Mouse (Mus musculus) liver, embryonic 13.5 days (tissue): ENCODE data around the gene Dlgap5. TPM values are rescaled to one million over a fixed set of nuclear protein-coding genes. Genes with fewer than 3 reads are reported as not detected.
A peak's percentile ranks its signal among the peaks of the same experiment; 100 is the strongest.
"Not testable (repeated sequence)": the region's sequence is repeated elsewhere in the genome, so short reads cannot be mapped to it uniquely, and the experiment has no call there.

Experiments used
- ATAC-seq: fragments of 200-750 bp; cut with Nextera tagmentation; 2 replicates; pipeline ENCODE4 v1.8.0; 2017; ENCODE audit warnings: low read depth, mild to moderate bottlenecking, moderate number of reproducible peaks, moderate library complexity
- DNase-seq: peaks from one replicate; pipeline ENCODE4 v3.0.0; 2022
- H3K27ac ChIP-seq: fragments of 300-500 bp; sonication (generic); 2 replicates; pipeline ENCODE4 v1.5.1; 2015; ENCODE audit warnings: moderate library complexity, mild to moderate bottlenecking, inconsistent platforms
- H3K27me3 ChIP-seq: fragments of 300-500 bp; sonication (generic); 2 replicates; pipeline ENCODE4 v1.6.1; 2015; ENCODE audit warnings: mild to moderate bottlenecking, inconsistent platforms
- H3K36me3 ChIP-seq: fragments of 300-500 bp; sonication (generic); 2 replicates; pipeline ENCODE4 v1.6.1; 2015; ENCODE audit warnings: mild to moderate bottlenecking, inconsistent platforms
- H3K4me1 ChIP-seq: fragments of 300-500 bp; sonication (generic); replicated peaks from 2 replicates; pipeline ENCODE4 v1.6.1; 2015; ENCODE audit warnings: inconsistent platforms
- H3K4me2 ChIP-seq: fragments of 300-500 bp; sonication (generic); 2 replicates; pipeline ENCODE4 v1.6.1; 2015; ENCODE audit warnings: inconsistent platforms, mild to moderate bottlenecking, moderate library complexity
- H3K4me3 ChIP-seq: fragments of 300-500 bp; sonication (generic); replicated peaks from 2 replicates; pipeline ENCODE4 v1.5.1; 2015; ENCODE audit warnings: mild to moderate bottlenecking, inconsistent platforms
- H3K9ac ChIP-seq: fragments of 300-500 bp; sonication (generic); 2 replicates; pipeline ENCODE4 v1.6.1; 2015; ENCODE audit warnings: mild to moderate bottlenecking, inconsistent platforms
- H3K9me3 ChIP-seq: fragments of 300-500 bp; sonication (generic); replicated peaks from 2 replicates; pipeline ENCODE4 v1.6.1; 2016; ENCODE audit warnings: inconsistent platforms
- WGBS: fragments of 180-500 bp; shearing (Covaris S2); methylation state at CpG from one replicate; pipeline ENCODE4 v1.1.7; 2015; ENCODE audit not compliant: insufficient replicate concordance; 5-methylcytosine and 5-hydroxymethylcytosine counted together
- polyA plus RNA-seq: library from polyadenylated mRNA; unstranded; fragments of >200 nt; fragmentation: Nextera tagmentation; extraction: Ambion mirVana; gene quantifications from 2 replicates; pipeline ENCODE4 v1.2.1, GENCODE M21; 2015

Dlgap5 gene
- 58.4 and 66.0 TPM in 2 replicates for polyA plus RNA-seq

GRCm38 (mm10) chr14:47417775-47418665, at the start of gene Dlgap5:
Gene Dlgap5 (minus strand): TSS chr14:47418407.
- peak; percentile 99 for ATAC-seq

GRCm38 (mm10) chr14:47465468-47466175, 47.4 kb upstream of the Dlgap5 start:
- H3K4me2 ChIP-seq: no peak overlapping the region
- H3K9me3 ChIP-seq: no peaks in the 10 kb centered on the region
- H3K27ac ChIP-seq: no peak overlapping the region
- ATAC-seq (peak; percentile 33; the same call in 1 of the 2 replicates), DNase-seq (no peak)
- H3K9ac ChIP-seq: no peak overlapping the region
- H3K27me3 ChIP-seq: peaks cover 17% of the 10 kb centered on the region
- 35% methylated on average over 7 of the region's 7 CpGs for WGBS
- H3K36me3 ChIP-seq: no peaks in the 10 kb centered on the region
- H3K4me1 ChIP-seq: peaks cover 6% of the 10 kb centered on the region
- no peak overlapping the region for H3K4me3 ChIP-seq

More at GRCm38 (mm10) chr14:47417775-47418665, at the start of gene Dlgap5:
- H3K4me2 ChIP-seq: peak within 1 kb of the TSS; percentile 81
- WGBS: 2% methylated on average over 36 of the region's 36 CpGs
- peak within 1 kb of the TSS; percentile 84 for H3K27ac ChIP-seq
- peak within 1 kb of the TSS; percentile 85 for H3K9ac ChIP-seq
- peak; percentile 92 for DNase-seq
- H3K4me3 ChIP-seq: peak within 1 kb of the TSS; percentile 76
- no peaks in the 10 kb centered on the region for H3K27me3 ChIP-seq
- H3K9me3 ChIP-seq: no peaks in the 10 kb centered on the region
- peaks cover 38% of the 10 kb centered on the region for H3K36me3 ChIP-seq
- peaks cover 33% of the 10 kb centered on the region for H3K4me1 ChIP-seq

- Histone ChIP-seq H3K27ac (no peak overlapping the region), H3K9ac (no peak overlapping the region), H3K4me1 (peaks cover 12% of the 10 kb centered on the region), H3K36me3 (no peaks in the 10 kb centered on the region), H3K27me3 (peaks cover 20% of the 10 kb centered on the region), H3K4me3 (no peak overlapping the region), H3K9me3 (no peaks in the 10 kb centered on the region), H3K4me2 (no peak overlapping the region)
- WGBS: 61% methylated on average over 10 of the region's 10 CpGs
- DNase-seq (no peak), ATAC-seq (no peak)
These were observed 46.2 kb upstream of the Dlgap5 start for GRCm38 (mm10) chr14:47464426-47464825.

DNA sequence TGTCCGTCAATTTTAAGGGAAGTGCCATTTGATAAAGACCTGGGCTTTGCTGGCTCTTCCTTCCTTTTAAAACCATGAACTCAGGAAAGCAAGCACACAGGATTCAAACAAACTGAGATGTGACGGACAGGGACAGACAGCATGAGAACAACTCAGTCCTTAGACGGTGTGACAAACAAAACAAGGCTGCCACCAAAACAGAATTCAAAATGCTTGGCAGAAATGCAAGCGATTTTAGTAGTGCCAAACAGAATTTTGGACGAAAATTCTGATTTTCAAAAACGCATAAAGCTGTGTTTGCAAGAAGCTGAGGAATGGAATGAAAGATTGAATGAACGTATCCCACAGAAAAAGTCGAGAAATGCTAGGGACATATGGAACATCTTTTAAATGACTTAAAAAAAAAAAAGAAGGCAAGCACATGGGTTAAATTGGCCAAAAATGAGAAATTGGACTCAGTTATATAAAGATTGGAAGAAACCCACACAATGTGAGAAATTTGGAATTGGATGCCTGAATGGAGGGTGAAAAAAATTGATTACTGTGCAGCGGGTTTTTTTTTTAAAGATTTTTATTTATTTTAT, 44.8 kb upstream of the Dlgap5 start:
- peaks cover 12% of the 10 kb centered on the region for H3K4me1 ChIP-seq
- H3K9me3 ChIP-seq: no peaks in the 10 kb centered on the region
- no peak overlapping the region for H3K9ac ChIP-seq
- no peak overlapping the region; the same call in 1 of the 2 replicates for H3K27ac ChIP-seq
- no peaks in the 10 kb centered on the region for H3K36me3 ChIP-seq
- no peak overlapping the region; the same call in 1 of the 2 replicates for H3K4me2 ChIP-seq
- DNase-seq (no peak), ATAC-seq (no peak)
- peaks cover 20% of the 10 kb centered on the region for H3K27me3 ChIP-seq
- no peak overlapping the region for H3K4me3 ChIP-seq
- WGBS: 52% methylated on average over 9 of the region's 9 CpGs

DNA sequence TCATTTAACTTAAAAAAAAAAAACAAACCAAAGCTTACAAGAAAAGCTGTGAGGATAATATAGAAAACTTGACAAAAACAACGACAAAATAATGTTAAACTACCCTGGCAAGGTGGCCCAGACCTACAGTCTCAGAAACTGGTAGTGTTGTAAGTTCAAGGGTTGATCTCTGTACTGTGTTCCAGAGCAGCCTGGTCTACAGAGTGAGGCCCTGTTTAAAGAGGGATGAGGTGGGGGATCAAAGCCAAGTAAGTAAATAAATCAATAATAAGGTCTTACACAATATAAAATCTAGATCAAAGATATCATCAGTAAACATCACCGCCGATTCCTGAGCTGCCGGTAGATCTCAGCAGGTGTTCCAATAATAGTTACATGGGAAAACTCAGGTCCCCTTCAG, 44.2 kb upstream of the Dlgap5 start:
- no peaks in the 10 kb centered on the region for H3K36me3 ChIP-seq
- no peak overlapping the region for H3K4me3 ChIP-seq
- H3K27me3 ChIP-seq: peaks cover 20% of the 10 kb centered on the region
- no peaks in the 10 kb centered on the region for H3K9me3 ChIP-seq
- ATAC-seq (no peak), DNase-seq (no peak)
- 68% methylated on average over 4 of the region's 4 CpGs for WGBS
- H3K9ac ChIP-seq: no peak overlapping the region
- H3K27ac ChIP-seq: no peak overlapping the region; the same call in 1 of the 2 replicates
- H3K4me2 ChIP-seq: no peak overlapping the region; the same call in 1 of the 2 replicates
- H3K4me1 ChIP-seq: peaks cover 12% of the 10 kb centered on the region

- Histone ChIP-seq H3K27ac (no peak overlapping the region), H3K4me1 (peaks cover 12% of the 10 kb centered on the region), H3K4me3 (no peak overlapping the region), H3K4me2 (no peak overlapping the region), H3K9me3 (no peaks in the 10 kb centered on the region), H3K36me3 (no peaks in the 10 kb centered on the region), H3K27me3 (peaks cover 19% of the 10 kb centered on the region), H3K9ac (no peak overlapping the region)
- peak; percentile 60 for ATAC-seq
- DNase-seq: no peak
- 57% methylated on average over 8 of the region's 8 CpGs for WGBS
These were observed 43.8 kb upstream of the Dlgap5 start for GRCm38 (mm10) chr14:47461997-47462396.

- Histone ChIP-seq H3K36me3 (no peaks in the 10 kb centered on the region), H3K27ac (no peak overlapping the region), H3K4me2 (no peak overlapping the region), H3K9ac (no peak overlapping the region), H3K27me3 (peaks cover 13% of the 10 kb centered on the region), H3K4me3 (no peak overlapping the region), H3K9me3 (no peaks in the 10 kb centered on the region), H3K4me1 (peaks cover 12% of the 10 kb centered on the region)
- WGBS: 58% methylated on average over 4 of the region's 4 CpGs
- ATAC-seq (0 out of 2 replicates have a peak, but pooled peaks have one; percentile 13), DNase-seq (no peak)
These were observed 41.3 kb upstream of the Dlgap5 start for GRCm38 (mm10) chr14:47459556-47459955.

- not testable (repeated sequence) for H3K4me1 ChIP-seq, H3K27ac ChIP-seq, H3K36me3 ChIP-seq, H3K4me2 ChIP-seq, H3K27me3 ChIP-seq, ATAC-seq, H3K9ac ChIP-seq, H3K4me3 ChIP-seq, H3K9me3 ChIP-seq, DNase-seq
- 84% methylated on average over 2 of the region's 5 CpGs for WGBS
These were observed 31.9 kb upstream of the Dlgap5 start, which contains the start of gene Fbxo34 for GRCm38 (mm10) chr14:47450121-47450520. Gene Fbxo34 (plus strand): TSS chr14:47450421.

DNA sequence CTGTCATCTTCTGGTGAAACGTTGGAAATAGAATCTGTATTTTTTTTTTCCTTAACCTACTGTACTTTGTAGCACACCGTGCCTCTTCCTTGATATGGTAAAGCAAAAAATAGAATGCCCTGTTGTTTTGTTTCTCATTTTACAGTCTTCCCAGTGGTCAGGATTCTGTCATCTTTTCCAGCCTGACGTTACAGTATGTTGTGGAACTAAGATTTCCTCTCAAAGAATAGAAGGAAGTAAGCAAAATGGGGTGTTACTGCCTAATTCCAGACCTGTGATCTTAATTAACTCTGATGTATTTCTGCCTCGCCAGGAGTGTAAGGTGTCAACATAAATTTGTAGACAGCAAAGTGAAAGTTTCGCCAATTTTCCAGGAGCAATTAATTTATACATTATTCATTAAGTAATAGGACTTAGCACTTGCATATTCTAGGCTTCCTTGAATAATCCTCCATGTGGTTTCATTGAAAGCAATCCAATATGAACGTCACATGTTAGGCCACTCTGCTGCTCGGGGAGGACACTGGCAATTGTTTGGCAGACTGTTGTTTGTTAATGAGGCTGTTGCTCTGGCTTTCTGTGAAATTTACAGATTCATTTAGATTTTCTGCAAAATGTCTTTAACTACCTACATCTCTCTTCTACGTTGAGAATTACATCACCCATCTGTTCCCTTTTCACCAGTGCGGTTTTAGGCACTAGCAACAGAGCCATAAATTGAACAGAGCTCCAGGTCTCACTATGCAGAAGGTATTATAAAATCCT, 27.3 kb upstream of the Dlgap5 start:
- Histone ChIP-seq H3K9me3 (no peaks in the 10 kb centered on the region), H3K9ac (no peak overlapping the region), H3K4me3 (no peak overlapping the region), H3K4me2 (no peak overlapping the region), H3K27me3 (no peaks in the 10 kb centered on the region), H3K4me1 (no peaks in the 10 kb centered on the region), H3K27ac (no peak overlapping the region), H3K36me3 (no peaks in the 10 kb centered on the region)
- 47% methylated on average over 9 of the region's 9 CpGs for WGBS
- DNase-seq: no peak
- no peak for ATAC-seq

DNA sequence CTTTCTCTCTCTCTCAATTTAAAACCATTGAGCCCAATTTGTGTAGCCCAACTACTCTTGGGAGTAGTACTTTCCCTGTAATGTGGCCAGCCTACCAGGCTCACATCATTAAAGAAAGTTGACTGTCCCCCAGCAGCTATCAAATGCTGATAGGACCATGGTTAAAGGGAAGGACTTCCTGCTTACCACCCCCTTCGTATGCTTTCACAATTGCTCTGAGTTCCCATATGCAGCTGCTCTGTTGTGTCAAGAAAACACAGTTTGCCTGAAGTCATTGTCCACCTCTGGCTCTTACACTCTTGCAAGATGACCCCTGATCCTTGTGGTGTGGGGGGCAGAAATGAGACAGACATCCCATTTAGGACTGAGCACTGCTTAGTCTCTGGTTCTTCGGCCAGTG, 26.7 kb upstream of the Dlgap5 start:
- Histone ChIP-seq H3K27ac (no peak overlapping the region), H3K36me3 (no peaks in the 10 kb centered on the region), H3K27me3 (no peaks in the 10 kb centered on the region), H3K4me2 (no peak overlapping the region), H3K9ac (no peak overlapping the region), H3K4me1 (no peaks in the 10 kb centered on the region), H3K4me3 (no peak overlapping the region), H3K9me3 (no peaks in the 10 kb centered on the region)
- no peak for DNase-seq
- whole genome bisulfite sequencing: 34% methylated on average over 2 of the region's 2 CpGs
- ATAC-seq: no peak
